Mouse (Mus musculus) stomach, postnatal 0 days (tissue): Measurements from ENCODE around the gene Cand1.

ENCODE experiments used
- CTCF ChIP-seq: IDR thresholded peaks from 2 replicates; pipeline ENCODE4 v1.5.1; 2016; ENCODE audit warnings: antibody characterized with exemption, low read depth, mild to moderate bottlenecking, moderate library complexity
- EP300 ChIP-seq: optimal IDR thresholded peaks from 2 replicates; pipeline ENCODE3; 2016; ENCODE audit warnings: antibody characterized with exemption

GRCm38 (mm10) chr10:119262821-119263220, 23.0 kb upstream of the Cand1 start:
- TF ChIP-seq CTCF, result no peak
- TF ChIP-seq EP300, result no peak
